Mouse (Mus musculus) myocyte (in vitro differentiated cells): Measurements from ENCODE around the gene H2-M5. TPM values are rescaled to one million over a fixed set of nuclear protein-coding genes. Genes with fewer than 3 reads are reported as not detected.

Source experiments
- H3K27me3 ChIP-seq: one replicate; pipeline ENCODE4 v1.6.1; 2011; ENCODE audit not compliant: control insufficient read depth, insufficient read depth, insufficient read length
- H3K36me3 ChIP-seq: one replicate; pipeline ENCODE4 v1.6.1; 2011; ENCODE audit not compliant: control insufficient read depth, insufficient read depth
- H3K4me2 ChIP-seq: one replicate; pipeline ENCODE4 v1.6.1; 2011; ENCODE audit warnings: low read depth, control low read depth
- H3K4me3 ChIP-seq: one replicate; pipeline ENCODE4 v1.5.1; 2011; ENCODE audit warnings: mild to moderate bottlenecking, control low read depth, moderate library complexity
- H3K79me2 ChIP-seq: one replicate; pipeline ENCODE4 v1.6.1; 2011; ENCODE audit not compliant: control insufficient read depth, insufficient read depth
- H3ac ChIP-seq: one replicate; pipeline ENCODE4 v1.6.1; 2011; ENCODE audit not compliant: control insufficient read depth, insufficient read length
- CEBPB ChIP-seq: IDR thresholded peaks from 2 replicates; pipeline ENCODE4 v1.6.1; 2011; ENCODE audit warnings: mild to moderate bottlenecking, moderate library complexity; ENCODE audit not compliant: poor library complexity, insufficient read depth, severe bottlenecking
- E2F4 ChIP-seq: IDR thresholded peaks from one replicate; pipeline ENCODE4 v1.6.1; 2011; ENCODE audit warnings: mild to moderate bottlenecking, control low read depth, moderate library complexity; ENCODE audit not compliant: insufficient read depth
- MAX ChIP-seq: IDR thresholded peaks from one replicate; pipeline ENCODE4 v1.6.1; 2011; ENCODE audit warnings: low read depth, mild to moderate bottlenecking, control low read depth
- MYOD1 ChIP-seq, 3 experiments: IDR thresholded peaks; one replicate each; pipeline ENCODE4 v1.6.1; 2011; ENCODE audit warnings: control low read depth in 2 of 3, low read depth in 2 of 3, mild to moderate bottlenecking in 2 of 3, moderate library complexity in 1 of 3; ENCODE audit not compliant: insufficient read length in 2 of 3, control insufficient read depth in 1 of 3
- MYOG ChIP-seq, 3 experiments: IDR thresholded peaks; one replicate each; pipeline ENCODE4 v1.6.1; 2011; ENCODE audit warnings: control low read depth in 2 of 3, low read depth in 2 of 3, mild to moderate bottlenecking in 2 of 3; ENCODE audit not compliant: insufficient read length in 2 of 3, control insufficient read depth in 1 of 3, insufficient read depth in 1 of 3
- POLR2A ChIP-seq: IDR thresholded peaks from one replicate; pipeline ENCODE4 v1.6.1; 2011; ENCODE audit warnings: low read depth, mild to moderate bottlenecking, control low read depth, moderate library complexity; ENCODE audit not compliant: insufficient read length
- POLR2AphosphoS2 ChIP-seq: IDR thresholded peaks from one replicate; pipeline ENCODE4 v1.6.1; 2011; ENCODE audit warnings: low read depth, control low read depth; ENCODE audit not compliant: insufficient read length
- REST ChIP-seq: IDR thresholded peaks from one replicate; pipeline ENCODE4 v1.6.1; 2011; ENCODE audit warnings: mild to moderate bottlenecking, control low read depth, moderate library complexity; ENCODE audit not compliant: insufficient read depth, insufficient read length
- SRF ChIP-seq: IDR thresholded peaks from one replicate; pipeline ENCODE4 v1.6.1; 2011; ENCODE audit warnings: low read depth; ENCODE audit not compliant: control insufficient read depth, insufficient read length
- TCF12 ChIP-seq: IDR thresholded peaks from one replicate; pipeline ENCODE4 v1.6.1; 2011; ENCODE audit warnings: mild to moderate bottlenecking, control low read depth; ENCODE audit not compliant: poor library complexity, insufficient read depth, severe bottlenecking
- TCF3 ChIP-seq: IDR thresholded peaks from one replicate; pipeline ENCODE4 v1.6.1; 2011; ENCODE audit warnings: low read depth, control low read depth; ENCODE audit not compliant: insufficient read length
- USF1 ChIP-seq: IDR thresholded peaks from one replicate; pipeline ENCODE4 v1.6.1; 2011; ENCODE audit warnings: low read depth, mild to moderate bottlenecking, control low read depth, moderate library complexity
- polyA plus RNA-seq: library from polyadenylated mRNA; unstranded; fragments of >200 nt; fragmentation: generic; extraction: Trizol; gene quantifications from one replicate; pipeline ENCODE4 v1.2.1, GENCODE M21; 2012; ENCODE audit warnings: missing spikeins

Gene H2-M5
- polyA plus RNA-seq, 1 experiment = 0.07 TPM

DNA sequence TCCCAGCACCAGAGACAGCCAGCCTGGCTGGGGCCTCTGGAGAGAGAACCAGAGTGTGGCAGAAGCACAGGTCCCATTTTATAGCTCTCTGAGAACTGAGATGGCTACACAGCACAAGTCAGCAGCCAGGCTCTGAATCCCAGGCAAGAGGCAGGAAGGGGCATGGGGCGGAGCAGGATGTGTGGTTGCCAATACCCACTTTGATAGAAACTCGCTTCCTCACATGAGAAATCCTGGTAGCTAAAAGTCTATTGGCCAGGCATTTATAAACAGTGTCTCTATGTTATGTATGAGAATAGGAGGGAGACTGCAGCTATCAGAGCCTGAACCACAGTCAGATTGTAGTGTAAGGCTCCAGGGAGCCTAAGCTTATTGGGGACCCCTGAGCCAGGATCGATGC is 16.5 kb downstream of the H2-M5 start:
- no peak for TF ChIP-seq MAX
- TF ChIP-seq SRF = no peak
- TF ChIP-seq USF1 = no peak
- TF ChIP-seq TCF12 = no peak
- no peak for TF ChIP-seq E2F4
- TF ChIP-seq POLR2AphosphoS2 = no peak
- no peak for TF ChIP-seq MYOG (IDR thresholded peaks at IDR 0.05; ENCODE audit: control insufficient read depth in 1 of 3, insufficient read depth in 1 of 3, insufficient read length in 2 of 3, low read depth in 2 of 3)
- TF ChIP-seq REST = no peak
- no peak for TF ChIP-seq CEBPB
- TF ChIP-seq POLR2A = no peak
- no peak for TF ChIP-seq MYOD1 (IDR thresholded peaks at IDR 0.05; ENCODE audit: control insufficient read depth in 1 of 3, insufficient read length in 2 of 3, low read depth in 2 of 3)
- Histone ChIP-seq H3K27me3 (no peaks in the 10 kb centered on the region), H3K79me2 (no peaks in the 10 kb centered on the region), H3K4me2 (no peak overlapping the region), H3ac (no peak overlapping the region), H3K36me3 (no peaks in the 10 kb centered on the region), H3K4me3 (no peak overlapping the region)

GRCm38 (mm10) chr17:36971172-36971850 is 18.0 kb downstream of the H2-M5 start:
- Histone ChIP-seq H3K79me2 (no peaks in the 10 kb centered on the region), H3K4me2 (no peak overlapping the region), H3K27me3 (no peaks in the 10 kb centered on the region), H3K36me3 (no peaks in the 10 kb centered on the region), H3K4me3 (no peak overlapping the region), H3ac (no peak overlapping the region)
- TF ChIP-seq MYOG (IDR thresholded peaks at IDR 0.05; ENCODE audit: control insufficient read depth in 1 of 3, insufficient read depth in 1 of 3, insufficient read length in 2 of 3, low read depth in 2 of 3) = no peak
- no peak for TF ChIP-seq USF1
- TF ChIP-seq SRF = no peak
- no peak for TF ChIP-seq TCF3
- TF ChIP-seq MYOD1 (IDR thresholded peaks at IDR 0.05; ENCODE audit: control insufficient read depth in 1 of 3, insufficient read length in 2 of 3, low read depth in 2 of 3) = no peak
- TF ChIP-seq CEBPB = no peak
- TF ChIP-seq TCF12 = no peak
- TF ChIP-seq POLR2A = no peak
- TF ChIP-seq POLR2AphosphoS2 = no peak
- TF ChIP-seq REST = no peak
- TF ChIP-seq E2F4 = no peak
- no peak for TF ChIP-seq MAX

- no peak overlapping the region for H3K4me2 ChIP-seq
- H3ac ChIP-seq = no peak overlapping the region
- no peaks in the 10 kb centered on the region for H3K36me3 ChIP-seq
Measured at GRCm38 (mm10) chr17:36970316-36970890, 18.9 kb downstream of the H2-M5 start.

GRCm38 (mm10) chr17:36966875-36967274 is 22.5 kb downstream of the H2-M5 start:
- TF ChIP-seq REST (no peak), USF1 (no peak), MYOD1 (IDR thresholded peaks at IDR 0.05; ENCODE audit: control insufficient read depth in 1 of 3, insufficient read length in 2 of 3, low read depth in 2 of 3) (no peak), TCF12 (no peak), POLR2A (no peak), E2F4 (no peak), TCF3 (no peak), CEBPB (no peak), SRF (no peak), MAX (no peak), MYOG (IDR thresholded peaks at IDR 0.05; ENCODE audit: control insufficient read depth in 1 of 3, insufficient read depth in 1 of 3, insufficient read length in 2 of 3, low read depth in 2 of 3) (no peak), POLR2AphosphoS2 (no peak)
- H3K27me3 ChIP-seq = no peaks in the 10 kb centered on the region
- H3K4me2 ChIP-seq = no peak overlapping the region
- no peak overlapping the region for H3ac ChIP-seq
- no peak overlapping the region for H3K4me3 ChIP-seq
- H3K79me2 ChIP-seq = no peaks in the 10 kb centered on the region
- no peaks in the 10 kb centered on the region for H3K36me3 ChIP-seq

More at GRCm38 (mm10) chr17:36970316-36970890, 18.9 kb downstream of the H2-M5 start:
- TF ChIP-seq USF1 (no peak), TCF3 (no peak), POLR2AphosphoS2 (no peak), TCF12 (no peak)
- Histone ChIP-seq H3K27me3 (no peaks in the 10 kb centered on the region), H3K4me3 (no peak overlapping the region), H3K79me2 (no peaks in the 10 kb centered on the region)

DNA sequence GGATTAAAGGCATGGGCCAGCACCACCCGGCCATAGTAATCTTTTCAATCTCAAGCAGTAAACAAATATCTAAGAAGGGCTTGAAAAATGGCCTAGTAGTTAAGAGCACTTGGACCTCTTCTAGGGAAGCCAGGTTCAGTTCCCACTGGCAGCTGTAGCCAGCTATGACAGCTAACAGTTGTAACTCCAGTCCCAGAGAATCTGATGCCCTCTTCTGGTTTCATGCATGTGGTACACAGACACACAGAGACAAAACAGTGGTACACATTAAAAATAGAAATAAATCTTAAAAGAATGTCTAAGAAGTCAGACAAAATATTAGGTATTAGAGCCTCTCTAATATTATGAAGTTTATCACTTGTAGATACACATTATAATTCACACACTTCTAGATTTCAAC is 28.2 kb downstream of the H2-M5 start:
- Histone ChIP-seq H3K79me2 (peaks cover 21% of the 10 kb centered on the region), H3K27me3 (no peaks in the 10 kb centered on the region), H3K4me3 (no peak overlapping the region), H3K4me2 (no peak overlapping the region), H3K36me3 (peaks cover 8% of the 10 kb centered on the region), H3ac (no peak overlapping the region)
- TF ChIP-seq POLR2AphosphoS2 = no peak
- TF ChIP-seq TCF3 = no peak
- no peak for TF ChIP-seq MYOD1 (IDR thresholded peaks at IDR 0.05; ENCODE audit: control insufficient read depth in 1 of 3, insufficient read length in 2 of 3, low read depth in 2 of 3)
- TF ChIP-seq SRF = no peak
- no peak for TF ChIP-seq CEBPB
- TF ChIP-seq E2F4 = no peak
- no peak for TF ChIP-seq POLR2A
